Mouse (Mus musculus) cerebellum, adult 9-10 months (tissue): Measurements from ENCODE around the gene Ralb.

ENCODE experiments used
- DNase-seq: peaks from one replicate; pipeline ENCODE4 v3.0.0; 2022

Ralb gene

DNA sequence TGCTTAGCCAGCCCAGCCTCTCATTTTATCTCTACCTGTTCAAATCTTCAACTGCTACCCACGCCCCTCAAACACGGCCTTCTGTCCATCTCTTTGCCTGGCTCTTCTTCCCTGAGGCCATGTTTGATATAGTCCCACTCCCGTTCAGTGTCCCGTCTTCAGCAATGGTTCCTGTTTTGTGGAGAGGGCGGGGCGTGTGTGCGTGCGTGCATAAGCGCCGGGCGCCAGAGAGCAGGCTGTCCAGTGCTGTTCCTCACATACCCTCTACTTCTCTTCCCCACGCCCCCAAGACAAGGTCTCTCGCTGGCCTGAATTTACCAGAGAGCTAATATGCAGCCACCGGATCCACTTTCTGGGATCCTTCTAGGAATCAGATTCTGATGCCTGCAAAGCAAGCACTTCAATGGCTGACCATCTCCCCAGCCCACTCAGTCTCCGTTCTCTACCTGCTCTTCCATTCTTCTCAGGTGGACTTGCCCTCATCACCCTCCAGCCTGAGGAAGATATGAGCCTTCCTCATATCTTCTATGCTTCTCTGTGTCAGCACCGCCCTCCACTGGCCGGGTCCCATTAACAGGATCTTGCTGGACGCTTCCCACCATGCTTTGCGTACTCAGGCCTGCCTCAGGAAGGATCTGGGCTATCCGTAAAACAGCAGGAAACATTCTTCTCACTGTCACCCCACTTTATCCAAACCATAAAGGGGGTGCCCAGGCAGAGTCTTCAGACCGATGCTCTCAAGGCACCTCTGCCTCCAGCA lies 60.8 kb downstream of the Ralb start:
- no peak for DNase-seq

DNA sequence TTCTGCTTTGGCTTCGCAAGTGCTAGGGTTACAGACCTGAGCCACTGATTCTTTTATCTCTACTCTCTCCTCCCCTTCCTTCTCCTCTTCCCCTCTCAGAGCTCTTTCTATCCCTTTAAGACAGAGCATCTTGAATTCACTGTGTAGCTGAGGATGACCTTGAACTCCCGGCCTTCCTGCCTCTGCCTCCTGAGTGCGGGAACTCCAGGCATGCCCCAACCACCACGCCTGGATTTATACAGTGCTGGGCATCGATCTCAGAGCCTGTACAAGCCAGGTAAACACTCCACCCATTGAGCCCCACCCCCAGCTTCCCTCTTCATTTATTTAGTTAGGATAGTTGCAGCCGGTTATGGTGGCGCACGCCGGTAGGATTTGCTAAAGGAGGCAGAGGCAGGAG lies 61.7 kb downstream of the Ralb start:
- DNase-seq = no peak

DNA sequence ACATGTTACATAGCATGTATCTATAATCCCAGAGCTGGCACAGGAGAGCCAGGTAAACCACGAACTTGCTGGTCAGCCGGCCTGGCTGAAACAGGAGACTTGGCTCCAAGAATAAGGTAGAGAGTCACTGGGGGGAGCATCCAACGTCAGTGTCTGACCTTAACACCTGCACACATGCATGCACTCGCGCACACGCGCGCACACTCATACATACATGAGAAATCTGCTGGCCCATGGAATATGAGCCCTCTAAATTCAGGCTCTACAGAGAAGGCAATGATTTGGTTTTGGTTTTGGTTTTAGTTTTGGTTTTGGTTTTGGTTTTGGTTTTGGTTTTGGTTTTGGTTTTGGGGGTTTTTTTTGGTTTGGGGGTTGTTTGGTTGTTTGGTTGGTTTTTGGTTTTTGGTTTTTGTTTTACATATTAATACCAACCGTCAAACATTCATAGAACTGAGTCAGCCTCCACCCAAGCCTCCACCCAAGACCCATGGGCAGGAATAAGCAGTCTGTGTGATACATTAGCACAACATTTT lies 66.4 kb downstream of the Ralb start:
- DNase-seq = no peak

DNA sequence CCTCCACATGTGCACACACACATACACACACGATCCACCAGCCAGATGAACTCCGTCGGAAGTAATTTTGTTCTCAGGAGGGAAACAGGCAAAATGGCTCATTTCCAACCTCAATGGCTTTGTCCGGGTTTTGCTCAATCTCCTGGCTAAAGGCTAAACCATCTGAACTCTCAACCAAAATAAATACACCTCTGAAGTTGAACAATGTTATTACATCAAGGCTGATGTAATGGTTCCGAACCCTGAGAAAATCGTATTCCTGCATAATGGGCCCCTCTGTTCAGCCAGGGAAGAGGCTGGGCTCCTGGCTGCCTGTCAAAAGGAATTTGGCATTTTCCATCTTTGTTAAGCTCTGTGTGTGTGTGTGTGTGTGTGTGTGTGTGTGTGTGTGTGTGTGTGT lies 67.2 kb downstream of the Ralb start:
- DNase-seq = no peak

DNA sequence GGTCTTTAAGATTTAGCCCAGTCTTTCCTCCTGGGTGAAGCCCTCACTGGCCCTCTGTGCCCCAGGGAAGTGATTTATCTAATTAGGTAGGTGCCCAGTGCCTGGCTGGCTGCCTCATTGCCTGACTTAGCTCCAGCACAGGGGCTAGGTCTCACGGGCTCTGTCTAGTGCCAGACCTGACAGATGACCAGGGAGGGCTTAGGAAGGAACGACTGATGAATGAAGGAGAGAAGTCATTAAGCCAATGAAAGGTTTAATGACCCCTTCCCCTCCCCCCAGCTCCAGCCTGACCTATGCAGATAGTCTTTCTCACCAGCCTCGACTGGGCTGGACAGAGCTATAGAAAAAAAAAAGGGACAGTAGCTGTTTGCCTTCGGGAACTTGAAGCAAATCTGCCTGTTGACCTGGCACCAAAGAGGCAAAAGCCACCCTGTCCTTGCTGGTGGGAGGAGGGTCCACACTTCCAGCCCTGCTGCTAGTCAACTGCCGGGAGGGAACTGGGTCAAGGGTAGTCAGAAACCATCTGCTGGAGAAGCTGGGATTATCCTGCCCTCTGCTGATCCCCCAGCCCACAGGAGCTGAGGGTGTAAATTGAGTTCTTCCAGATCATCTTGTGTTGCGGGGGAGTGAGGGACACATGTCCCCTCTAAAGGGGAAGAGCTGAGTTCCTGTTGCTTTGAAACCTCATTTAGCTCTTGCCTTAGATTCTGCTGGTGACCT lies 80.3 kb downstream of the Ralb start:
- DNase-seq = no peak

DNA sequence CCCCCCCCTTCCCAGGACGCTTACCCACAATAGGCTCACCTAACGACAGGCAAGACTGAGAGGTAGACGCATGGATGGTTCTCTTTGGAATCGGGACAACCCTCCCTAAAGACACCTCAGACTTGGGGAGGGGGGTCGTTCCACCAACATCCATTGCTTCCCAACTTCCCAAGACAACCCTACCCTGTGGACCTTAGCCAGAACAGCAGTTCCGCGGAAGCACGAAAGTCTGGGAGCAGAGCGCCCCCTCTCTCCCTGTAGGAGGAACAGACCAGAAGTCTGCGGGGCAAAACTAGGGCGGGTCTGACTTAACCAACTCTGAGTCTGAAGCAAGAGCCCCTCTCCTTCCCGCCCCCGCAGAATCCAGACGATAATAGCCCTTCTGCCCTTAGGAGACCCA lies 81.1 kb downstream of the Ralb start:
- DNase-seq = no peak

DNA sequence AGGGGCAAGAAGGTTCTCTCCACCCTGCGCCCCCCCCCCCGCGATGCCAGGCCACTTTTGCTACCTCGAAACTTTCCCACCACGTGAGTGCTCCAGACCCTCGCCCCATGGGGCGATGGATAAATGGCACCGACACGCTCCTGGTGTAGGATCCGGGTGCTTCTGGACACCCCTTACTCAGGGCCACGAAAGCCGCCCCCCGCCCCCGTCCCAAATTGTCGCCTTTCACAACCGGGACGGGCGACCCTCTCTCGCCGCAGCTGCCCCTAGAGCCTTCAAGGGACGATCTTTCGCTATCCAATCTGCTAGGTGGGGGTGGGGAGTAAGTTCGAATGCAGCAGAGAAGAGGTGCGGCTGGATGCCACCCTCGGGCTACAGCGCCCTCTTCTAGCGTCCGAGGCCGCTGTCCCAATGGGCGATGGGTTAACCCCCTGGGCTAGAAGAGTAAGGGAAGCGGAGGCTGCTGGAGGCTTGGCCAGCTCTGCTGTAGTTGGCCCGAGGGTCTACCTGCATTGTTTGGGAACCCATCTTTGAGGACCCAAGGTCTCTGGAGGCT lies 82.1 kb downstream of the Ralb start:
- DNase-seq = no peak

DNA sequence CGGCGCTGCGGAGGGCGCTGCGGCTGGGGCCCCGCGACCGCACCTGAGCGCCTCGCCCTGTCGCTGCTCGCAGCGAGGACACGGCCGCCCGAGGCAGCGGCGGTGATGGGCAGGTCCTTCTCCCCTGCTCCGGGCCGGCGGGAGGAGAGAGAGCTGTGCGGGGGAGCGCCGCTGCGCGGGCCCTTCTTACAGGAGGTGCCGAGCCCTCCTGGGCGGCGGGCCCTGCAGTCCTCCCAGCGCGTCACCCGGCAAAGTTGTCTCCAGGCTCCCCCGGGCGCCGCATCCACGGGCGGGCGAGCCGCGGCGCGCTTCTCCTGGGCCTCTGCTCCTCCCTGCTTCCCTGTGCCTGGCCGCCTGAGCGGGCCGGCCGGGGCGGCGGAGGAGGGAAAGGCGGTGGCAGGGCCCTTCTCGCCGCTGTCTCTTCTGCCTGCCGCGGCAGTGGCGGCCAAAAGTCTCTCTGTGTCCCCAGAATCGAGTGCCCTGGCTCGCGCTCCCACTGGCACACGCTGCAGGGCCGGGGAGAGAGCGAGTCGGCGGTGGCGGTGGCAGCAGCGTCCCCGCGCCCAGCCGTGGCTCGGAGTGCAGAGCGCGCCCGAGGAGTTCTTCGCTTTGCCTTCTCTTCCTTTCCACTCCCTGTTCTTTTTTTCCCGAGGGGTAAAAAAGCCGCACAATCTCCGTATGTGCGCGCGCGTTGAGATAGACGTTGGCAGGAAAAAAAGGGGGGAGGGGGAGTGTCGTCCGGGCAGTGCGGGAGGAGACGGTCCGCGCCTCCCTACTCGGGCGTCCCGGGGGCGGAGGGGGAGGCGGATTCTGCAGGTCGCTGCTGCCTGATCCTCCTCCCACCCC lies 82.8 kb downstream of the Ralb start, which contains the start of gene Inhbb:
TSS of gene Inhbb (minus strand) at position 673 of the 846 bp plus-strand sequence.
- no peak for DNase-seq

DNA sequence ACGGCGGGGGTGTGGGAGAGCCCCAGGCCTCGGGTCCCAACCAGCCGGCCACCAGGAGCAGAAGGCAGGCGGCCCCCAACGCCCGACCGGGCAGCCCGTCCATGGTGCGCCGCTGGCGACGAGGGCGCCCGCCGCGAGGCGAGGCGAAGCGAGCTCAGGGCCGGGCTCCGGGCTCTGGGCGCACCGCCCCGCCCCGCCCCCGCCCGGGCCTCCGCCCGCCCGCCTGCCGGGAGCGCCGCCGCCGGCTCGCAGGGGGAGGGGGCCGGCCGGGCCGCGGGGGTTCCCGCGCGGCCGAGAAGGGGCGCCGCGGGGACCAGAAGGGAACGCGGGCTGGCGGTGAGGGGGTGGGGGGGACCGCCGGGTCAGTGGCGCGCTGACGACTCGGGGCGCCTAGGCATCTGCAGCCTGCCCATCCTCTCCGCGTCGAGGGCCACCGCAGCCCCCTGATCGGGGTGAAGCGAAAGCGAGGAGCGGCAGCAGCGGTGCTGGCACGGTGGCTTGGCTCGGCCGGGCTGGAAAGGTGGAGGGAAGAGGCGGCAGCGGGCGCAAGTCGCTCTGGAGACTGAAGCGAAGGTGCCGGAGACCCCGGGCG lies 83.5 kb downstream of the Ralb start:
- DNase-seq = no peak
